Mouse (Mus musculus) neural tube, embryonic 14.5 days (tissue): Measurements from ENCODE around the gene March1. TPM values are rescaled to one million over a fixed set of nuclear protein-coding genes. Genes with fewer than 3 reads are reported as not detected.

ENCODE experiments used
- ATAC-seq: fragments of 200-750 bp; cut with Nextera tagmentation; 2 replicates; pipeline ENCODE4 v1.8.0; 2017; ENCODE audit warnings: low read depth, mild to moderate bottlenecking, moderate TSS enrichment, moderate library complexity
- H3K27ac ChIP-seq: fragments of 300-500 bp; sonication (generic); 2 replicates; pipeline ENCODE4 v1.5.1; 2014; ENCODE audit warnings: low read depth, mild to moderate bottlenecking, control low read depth, low read length, moderate library complexity, mixed read lengths
- H3K27me3 ChIP-seq: fragments of 300-500 bp; sonication (generic); 2 replicates; pipeline ENCODE4 v1.6.1; 2014; ENCODE audit warnings: low read length; ENCODE audit not compliant: control insufficient read depth, insufficient read depth
- H3K36me3 ChIP-seq: fragments of 300-500 bp; sonication (generic); 2 replicates; pipeline ENCODE4 v1.6.1; 2014; ENCODE audit warnings: low read length, mixed read lengths; ENCODE audit not compliant: control insufficient read depth, insufficient read depth
- H3K4me1 ChIP-seq: fragments of 300-500 bp; sonication (generic); 2 replicates; pipeline ENCODE4 v1.6.1; 2014; ENCODE audit warnings: low read length; ENCODE audit not compliant: control insufficient read depth, insufficient read depth
- H3K4me2 ChIP-seq: fragments of 300-500 bp; sonication (generic); 2 replicates; pipeline ENCODE4 v1.6.1; 2014; ENCODE audit warnings: mild to moderate bottlenecking, low read depth, low read length, control low read depth
- H3K4me3 ChIP-seq: fragments of 300-500 bp; sonication (generic); 2 replicates; pipeline ENCODE4 v1.5.1; 2014; ENCODE audit warnings: low read depth, low read length, control low read depth, mixed read lengths
- H3K9ac ChIP-seq: fragments of 300-500 bp; sonication (generic); replicated peaks from 2 replicates; pipeline ENCODE4 v1.6.1; 2014; ENCODE audit warnings: low read depth, mild to moderate bottlenecking, control low read depth, low read length, mixed read lengths
- H3K9me3 ChIP-seq: fragments of 300-500 bp; sonication (generic); 2 replicates; pipeline ENCODE4 v1.6.1; 2016; ENCODE audit warnings: low read length; ENCODE audit not compliant: control insufficient read depth
- WGBS: fragments of 180-500 bp; shearing (Covaris S2); extraction: QIAGEN DNeasy Blood & Tissue Kit; methylation state at CpG from one replicate; pipeline ENCODE4 v1.1.7; 2014; 5-methylcytosine and 5-hydroxymethylcytosine counted together
- polyA plus RNA-seq: library from polyadenylated mRNA; unstranded; fragments of >200 nt; fragmentation: Nextera tagmentation; extraction: Ambion mirVana; gene quantifications from 2 replicates; pipeline ENCODE4 v1.2.1, GENCODE M21; 2014

March1 gene
- polyA plus RNA-seq, 1 experiment from 2014 or later, result 65.8 TPM

DNA sequence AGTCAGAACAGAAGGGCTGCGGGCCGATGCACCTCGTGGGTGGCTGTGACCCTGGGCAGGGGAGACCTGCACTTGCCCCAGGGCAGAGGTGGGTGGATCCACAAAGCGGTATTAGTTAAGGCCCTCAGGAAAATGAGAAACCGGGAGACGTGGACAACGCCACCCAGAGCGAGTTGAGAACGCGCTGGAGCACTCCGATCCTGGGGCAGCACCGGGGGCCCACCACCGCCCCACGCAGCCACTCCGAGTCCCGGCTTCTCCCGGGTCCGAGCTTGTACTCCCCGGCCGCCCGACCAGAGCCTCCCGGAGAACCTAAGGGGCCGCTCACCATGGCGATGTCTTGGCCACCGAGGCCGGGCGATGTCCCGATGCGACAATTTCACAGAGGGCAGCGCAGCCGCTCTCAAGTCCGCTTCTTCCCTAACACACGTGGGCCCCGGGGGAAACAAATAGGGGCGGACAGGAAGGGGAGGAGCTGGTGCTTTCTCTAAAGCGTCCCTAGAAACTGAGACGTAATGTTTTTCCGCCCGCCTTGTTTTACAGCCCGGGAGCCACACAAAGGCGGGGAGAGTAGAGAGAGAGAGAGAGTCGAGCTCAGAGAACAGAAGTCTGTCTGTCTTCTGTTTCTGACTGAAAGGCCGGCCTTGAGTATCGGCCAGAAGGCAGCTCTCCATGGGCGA is 868.5 kb downstream of the March1 start, which contains the start of gene Tma16:
TSS of gene Tma16 (minus strand) at position 447 of the 680 bp plus-strand sequence.
- WGBS, result under 1% methylated on average over 45 of the region's 45 CpGs
- Histone ChIP-seq H3K9me3 (no peaks in the 10 kb centered on the region), H3K4me2 (peak within 1 kb of the TSS; percentile 72), H3K4me1 (peaks cover 5% of the 10 kb centered on the region; the same call in 1 of the 2 replicates), H3K36me3 (no peaks in the 10 kb centered on the region), H3K27ac (peak within 1 kb of the TSS; percentile 46; the same call in 1 of the 2 replicates), H3K9ac (peak within 1 kb of the TSS; percentile 77), H3K27me3 (no peaks in the 10 kb centered on the region), H3K4me3 (peak within 1 kb of the TSS; percentile 90)
- ATAC-seq, result peak; percentile 99

DNA sequence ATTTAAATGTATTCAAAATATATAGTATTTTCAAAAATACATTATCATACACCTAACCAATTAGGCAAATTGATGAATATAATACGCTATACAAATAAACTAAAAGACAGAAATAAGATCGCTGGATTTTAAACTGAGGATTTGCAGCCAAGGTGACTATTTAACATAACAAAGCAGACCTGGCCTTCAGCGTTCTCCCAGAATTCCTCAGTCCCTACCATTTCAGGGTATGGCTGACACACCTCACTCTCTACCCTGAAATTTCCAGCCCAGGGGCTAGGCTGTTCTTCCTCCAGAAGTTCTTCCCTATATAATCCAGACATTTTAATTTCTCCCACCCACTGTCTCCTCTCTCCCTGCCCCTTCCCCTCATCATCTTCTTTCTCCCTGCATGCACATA is 870.9 kb downstream of the March1 start:
- Histone ChIP-seq H3K4me3 (no peak overlapping the region), H3K4me1 (peaks cover 5% of the 10 kb centered on the region; the same call in 1 of the 2 replicates), H3K9ac (no peak overlapping the region), H3K4me2 (no peak overlapping the region), H3K36me3 (no peaks in the 10 kb centered on the region), H3K9me3 (no peaks in the 10 kb centered on the region), H3K27me3 (no peaks in the 10 kb centered on the region), H3K27ac (no peak overlapping the region)
- 48% methylated on average over 3 of the region's 3 CpGs for whole genome bisulfite sequencing
- ATAC-seq, result no peak

DNA sequence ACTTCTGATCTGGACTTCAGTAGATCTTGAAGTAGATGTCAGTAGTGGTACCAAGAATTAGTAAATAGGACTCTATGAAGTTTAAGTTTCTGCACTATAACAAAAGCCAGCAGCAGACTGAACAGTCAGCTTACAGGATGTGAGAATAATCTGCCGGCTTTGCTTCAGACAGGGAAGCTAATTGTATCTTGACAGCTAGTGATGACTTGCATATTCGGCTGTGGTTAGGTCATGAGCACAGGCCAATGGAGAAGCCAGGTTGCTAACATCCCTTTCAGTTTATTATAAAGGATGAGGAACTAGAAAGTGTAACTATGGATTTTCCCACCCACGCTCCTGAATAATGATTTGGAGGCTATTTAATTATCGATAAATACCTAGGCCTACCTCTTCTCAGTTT is 872.9 kb downstream of the March1 start:
- Histone ChIP-seq H3K4me1 (no peaks in the 10 kb centered on the region), H3K36me3 (no peaks in the 10 kb centered on the region), H3K9ac (no peak overlapping the region), H3K4me3 (no peak overlapping the region), H3K4me2 (no peak overlapping the region), H3K27me3 (no peaks in the 10 kb centered on the region), H3K9me3 (no peaks in the 10 kb centered on the region), H3K27ac (no peak overlapping the region)
- no peak for ATAC-seq
- WGBS, result 88% methylated on average over 4 of the region's 4 CpGs

DNA sequence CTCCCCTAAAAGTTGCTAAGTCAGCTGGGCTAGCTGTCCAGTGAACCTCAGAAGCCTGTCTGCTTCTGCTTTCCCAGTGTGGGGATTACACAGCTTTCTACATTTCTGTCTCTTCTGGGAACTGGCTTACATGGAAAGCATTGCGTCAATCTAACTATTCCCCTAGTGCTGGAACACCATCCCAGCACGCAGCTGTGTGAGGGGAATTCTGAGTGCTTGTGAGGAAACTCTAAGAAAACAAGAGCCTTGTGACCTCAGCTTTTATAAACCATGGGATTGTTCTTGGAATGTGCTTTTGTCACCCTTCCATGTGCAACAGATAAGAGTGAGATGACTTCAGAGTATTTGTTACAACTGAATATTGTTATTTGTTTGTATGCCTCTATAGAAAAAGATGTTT is 876.8 kb downstream of the March1 start:
- Histone ChIP-seq H3K4me1 (no peaks in the 10 kb centered on the region), H3K27me3 (no peaks in the 10 kb centered on the region), H3K9ac (no peak overlapping the region), H3K4me2 (no peak overlapping the region), H3K27ac (no peak overlapping the region), H3K36me3 (no peaks in the 10 kb centered on the region), H3K4me3 (no peak overlapping the region), H3K9me3 (no peaks in the 10 kb centered on the region)
- no peak for ATAC-seq
- 75% methylated on average over 2 of the region's 2 CpGs for WGBS

DNA sequence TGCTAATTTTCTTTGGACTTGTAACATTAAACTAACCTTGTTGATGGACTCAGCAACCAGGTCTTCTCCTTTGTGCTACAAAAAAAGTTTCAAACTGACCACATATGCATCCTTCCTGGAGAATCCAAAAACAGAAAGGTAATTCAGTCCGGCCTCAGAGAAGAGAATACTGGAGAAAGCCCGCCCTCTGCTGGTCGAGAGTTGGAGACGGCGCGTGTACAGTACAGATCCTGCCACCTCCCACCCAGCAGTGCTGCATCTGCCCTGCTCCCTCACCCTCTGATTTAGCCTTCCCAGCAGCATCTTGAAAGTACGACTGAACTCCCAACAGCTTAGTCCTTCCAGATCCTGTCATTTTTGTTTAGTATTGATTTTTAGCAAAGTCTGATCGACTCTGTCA is 878.0 kb downstream of the March1 start:
- Histone ChIP-seq H3K36me3 (no peaks in the 10 kb centered on the region), H3K4me3 (no peak overlapping the region), H3K9me3 (no peaks in the 10 kb centered on the region), H3K27ac (no peak overlapping the region), H3K9ac (no peak overlapping the region), H3K27me3 (no peaks in the 10 kb centered on the region), H3K4me2 (no peak overlapping the region), H3K4me1 (no peaks in the 10 kb centered on the region)
- 8% methylated on average over 8 of the region's 8 CpGs for WGBS
- peak; percentile 90 for ATAC-seq

DNA sequence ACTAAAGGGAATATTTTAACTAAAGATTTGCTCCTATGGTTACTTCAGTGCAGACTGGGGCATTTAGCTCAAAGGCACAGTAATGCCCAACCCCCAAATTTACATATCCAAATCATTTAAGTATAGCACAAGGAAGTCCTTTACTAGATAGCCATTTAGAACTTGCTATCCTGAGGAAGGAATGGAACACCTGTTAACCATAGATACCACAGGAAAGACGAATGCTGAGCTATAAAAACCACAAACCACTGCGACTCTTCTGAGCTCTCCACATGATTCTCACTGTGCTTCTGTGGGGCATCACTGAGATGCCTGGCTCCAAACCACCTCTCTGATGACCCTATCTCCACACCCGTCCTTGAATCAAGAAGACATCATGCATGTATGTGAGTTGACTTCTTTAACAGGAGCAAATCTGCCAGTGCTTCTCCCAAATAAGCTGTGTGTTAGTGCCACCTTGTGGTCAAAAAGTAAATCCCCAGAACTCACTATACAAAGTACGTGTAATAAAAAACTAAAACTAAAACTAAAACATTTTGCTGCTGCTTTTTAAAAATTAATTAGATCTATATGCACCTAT is 879.4 kb downstream of the March1 start:
- WGBS, result 36% methylated on average over 4 of the region's 4 CpGs
- ATAC-seq, result peak; percentile 62; the same call in 1 of the 2 replicates

DNA sequence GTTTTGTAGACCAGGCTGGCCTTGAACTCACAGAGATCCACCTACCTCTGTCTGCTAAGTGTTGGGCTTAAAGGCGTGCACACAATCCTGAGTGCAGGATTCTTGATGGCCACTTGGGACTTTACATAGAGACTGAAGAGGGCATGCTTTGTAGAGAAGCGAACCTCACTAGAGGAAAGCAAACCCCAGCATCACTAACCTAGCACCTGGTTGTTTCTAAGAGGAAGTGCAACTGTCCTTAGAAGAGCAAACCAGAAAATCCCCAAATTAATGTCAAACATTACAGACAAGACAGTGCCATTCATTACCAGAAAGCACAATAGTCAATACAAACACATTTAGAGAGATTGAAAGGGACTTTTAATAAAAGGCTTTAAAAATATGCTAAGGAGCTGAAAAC is 885.7 kb downstream of the March1 start:
- H3K4me1 ChIP-seq, result no peaks in the 10 kb centered on the region
- no peaks in the 10 kb centered on the region for H3K9me3 ChIP-seq
- no peak for ATAC-seq
- H3K4me3 ChIP-seq, result no peak overlapping the region
- H3K36me3 ChIP-seq, result no peaks in the 10 kb centered on the region
- WGBS, result 86% methylated on average over 2 of the region's 2 CpGs
- no peaks in the 10 kb centered on the region for H3K27me3 ChIP-seq
- H3K27ac ChIP-seq, result no peak overlapping the region
- H3K4me2 ChIP-seq, result no peak overlapping the region
- H3K9ac ChIP-seq, result no peak overlapping the region

More for the DNA sequence above, 879.4 kb downstream of the March1 start:
- no peak overlapping the region for H3K4me2 ChIP-seq
- H3K27ac ChIP-seq, result no peak overlapping the region
- H3K36me3 ChIP-seq, result no peaks in the 10 kb centered on the region
- H3K4me3 ChIP-seq, result no peak overlapping the region
- H3K9ac ChIP-seq, result no peak overlapping the region
- H3K4me1 ChIP-seq, result no peaks in the 10 kb centered on the region
- no peaks in the 10 kb centered on the region for H3K27me3 ChIP-seq
- H3K9me3 ChIP-seq, result no peaks in the 10 kb centered on the region

DNA sequence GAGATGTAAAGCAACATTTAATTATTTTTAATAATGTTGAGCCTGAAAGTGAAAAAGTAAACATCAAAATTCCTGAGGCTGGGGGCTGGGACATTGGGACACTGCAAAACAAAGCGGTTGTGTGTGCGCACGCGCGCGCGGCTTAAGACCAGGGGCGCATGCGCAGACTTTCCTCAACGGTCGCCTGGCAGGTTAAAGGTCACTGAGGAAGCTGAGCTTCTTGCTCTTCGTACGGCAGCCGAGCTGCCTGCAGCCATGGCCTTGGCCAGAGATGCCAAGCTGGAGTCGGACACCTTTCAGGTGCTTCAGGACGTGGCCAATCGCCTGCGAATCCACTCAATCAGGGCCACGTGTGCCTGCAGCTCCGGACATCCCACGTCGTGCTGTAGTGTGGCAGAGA is 893.8 kb downstream of the March1 start, which contains the start of gene Tktl2:
TSS of gene Tktl2 (plus strand) at position 220 of the 400 bp plus-strand sequence.
- whole genome bisulfite sequencing, result 97% methylated on average over 22 of the region's 22 CpGs
- Histone ChIP-seq H3K4me3 (no peak within 1 kb of the TSS), H3K9me3 (no peaks in the 10 kb centered on the region), H3K27me3 (no peaks in the 10 kb centered on the region), H3K36me3 (no peaks in the 10 kb centered on the region), H3K27ac (no peak within 1 kb of the TSS), H3K9ac (no peak within 1 kb of the TSS), H3K4me2 (no peak within 1 kb of the TSS), H3K4me1 (no peaks in the 10 kb centered on the region)
- ATAC-seq, result no peak

DNA sequence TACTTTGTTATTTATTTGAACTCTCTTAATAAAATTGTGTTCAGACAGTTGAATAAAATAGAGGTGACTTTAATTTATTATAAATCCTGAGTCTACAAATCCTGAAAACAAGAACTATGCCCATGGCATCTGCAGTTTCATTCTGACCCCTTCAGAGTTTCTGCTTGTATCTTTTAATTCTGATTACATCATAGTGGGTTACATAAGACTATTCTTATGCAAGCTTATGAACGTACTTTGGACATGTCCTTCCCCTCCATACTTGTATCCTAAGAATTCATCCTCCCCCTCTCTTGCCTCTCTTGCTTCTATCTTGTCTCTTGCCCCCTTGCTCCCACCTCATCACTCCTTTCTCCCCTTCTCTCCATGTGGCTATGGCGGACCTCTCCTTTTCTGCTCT is 901.4 kb downstream of the March1 start:
- Histone ChIP-seq H3K36me3 (no peaks in the 10 kb centered on the region), H3K9ac (no peak overlapping the region), H3K4me2 (no peak overlapping the region), H3K4me3 (no peak overlapping the region), H3K4me1 (no peaks in the 10 kb centered on the region), H3K27ac (no peak overlapping the region), H3K27me3 (no peaks in the 10 kb centered on the region), H3K9me3 (no peaks in the 10 kb centered on the region)
- WGBS, result 93% methylated on average over 2 of the region's 2 CpGs
- ATAC-seq, result no peak
